Mouse (Mus musculus): ENCODE measurements around the gene Pnp. TPM values are rescaled to one million over a fixed set of nuclear protein-coding genes. Genes with fewer than 3 reads are reported as not detected.
"Not testable (repeated sequence)": the region's sequence is repeated elsewhere in the genome, so short reads cannot be mapped to it uniquely, and the experiment has no call there.

Gene Pnp
- polyA plus RNA-seq, 1 experiment from 2014 or later, result 79.3 TPM

- ATAC-seq (ENCODE audit: low FRiP score, low TSS enrichment); H3K27me3 ChIP-seq (ENCODE audit: insufficient read depth, low read length); H3K4me3 ChIP-seq (ENCODE audit: low read length); H3K9me3 ChIP-seq (ENCODE audit: low read length); H3K36me3 ChIP-seq (ENCODE audit: insufficient read depth, low read length); H3K4me1 ChIP-seq (ENCODE audit: insufficient read depth, low read length); H3K27ac ChIP-seq (ENCODE audit: low read length); H3K4me2 ChIP-seq (replicated peaks; ENCODE audit: low read depth, low read length); H3K9ac ChIP-seq (replicated peaks; ENCODE audit: low read length): not testable (repeated sequence)
- WGBS, result 92% methylated on average over 5 of the region's 5 CpGs
These were observed 42.2 kb downstream of the Pnp start for GRCm38 (mm10) chr14:50973054-50973453.

GRCm38 (mm10) chr14:50973700-50974099 lies 42.8 kb downstream of the Pnp start:
- H3K4me2 ChIP-seq (replicated peaks; ENCODE audit: low read depth, low read length), result no peak overlapping the region
- no peak overlapping the region for H3K27ac ChIP-seq (ENCODE audit: low read length)
- no peak for ATAC-seq (ENCODE audit: low FRiP score, low TSS enrichment)
- no peak overlapping the region for H3K4me3 ChIP-seq (ENCODE audit: low read length)
- H3K27me3 ChIP-seq (ENCODE audit: insufficient read depth, low read length), result no peaks in the 10 kb centered on the region
- H3K36me3 ChIP-seq (ENCODE audit: insufficient read depth, low read length), result no peaks in the 10 kb centered on the region
- WGBS, result 37% methylated on average over 4 of the region's 4 CpGs
- H3K4me1 ChIP-seq (ENCODE audit: insufficient read depth, low read length), result peaks cover 5% of the 10 kb centered on the region; the same call in 1 of the 2 replicates
- no peak overlapping the region for H3K9ac ChIP-seq (replicated peaks; ENCODE audit: low read length)
- no peaks in the 10 kb centered on the region for H3K9me3 ChIP-seq (ENCODE audit: low read length)

- no peak overlapping the region for H3K4me3 ChIP-seq (ENCODE audit: low read length)
- ATAC-seq (ENCODE audit: low FRiP score, low TSS enrichment), result no peak
- 64% methylated on average over 5 of the region's 5 CpGs for WGBS
These were observed 44.1 kb downstream of the Pnp start for GRCm38 (mm10) chr14:50975001-50975400.

GRCm38 (mm10) chr14:50976674-50977073 lies 45.8 kb downstream of the Pnp start:
- ATAC-seq (ENCODE audit: low FRiP score, low TSS enrichment), result no peak
- Histone ChIP-seq H3K9me3 (ENCODE audit: low read length) (no peaks in the 10 kb centered on the region), H3K27me3 (ENCODE audit: insufficient read depth, low read length) (no peaks in the 10 kb centered on the region), H3K36me3 (ENCODE audit: insufficient read depth, low read length) (no peaks in the 10 kb centered on the region), H3K9ac (replicated peaks; ENCODE audit: low read length) (peak overlapping the region; percentile 13), H3K4me2 (replicated peaks; ENCODE audit: low read depth, low read length) (0 out of 2 replicates have a peak overlapping the region, but pooled peaks have one; percentile 14), H3K27ac (ENCODE audit: low read length) (no peak overlapping the region), H3K4me3 (ENCODE audit: low read length) (no peak overlapping the region), H3K4me1 (ENCODE audit: insufficient read depth, low read length) (peaks cover 16% of the 10 kb centered on the region)
- 14% methylated on average over 9 of the region's 9 CpGs for WGBS

More at GRCm38 (mm10) chr14:50975001-50975400, 44.1 kb downstream of the Pnp start:
- Histone ChIP-seq H3K4me1 (ENCODE audit: insufficient read depth, low read length) (peaks cover 8% of the 10 kb centered on the region; the same call in 1 of the 2 replicates), H3K27me3 (ENCODE audit: insufficient read depth, low read length) (no peaks in the 10 kb centered on the region), H3K27ac (ENCODE audit: low read length) (no peak overlapping the region), H3K4me2 (replicated peaks; ENCODE audit: low read depth, low read length) (no peak overlapping the region), H3K9ac (replicated peaks; ENCODE audit: low read length) (no peak overlapping the region), H3K36me3 (ENCODE audit: insufficient read depth, low read length) (no peaks in the 10 kb centered on the region), H3K9me3 (ENCODE audit: low read length) (no peaks in the 10 kb centered on the region)

GRCm38 (mm10) chr14:50978451-50978850 lies 47.6 kb downstream of the Pnp start:
- not testable (repeated sequence) for ATAC-seq (ENCODE audit: low FRiP score, low TSS enrichment)

GRCm38 (mm10) chr14:50979631-50980030 lies 48.7 kb downstream of the Pnp start:
- H3K4me3 ChIP-seq (ENCODE audit: low read length), result no peak overlapping the region
- no peaks in the 10 kb centered on the region for H3K9me3 ChIP-seq (ENCODE audit: low read length)
- no peak overlapping the region for H3K4me2 ChIP-seq (replicated peaks; ENCODE audit: low read depth, low read length)
- peaks cover 18% of the 10 kb centered on the region for H3K4me1 ChIP-seq (ENCODE audit: insufficient read depth, low read length)
- H3K27me3 ChIP-seq (ENCODE audit: insufficient read depth, low read length), result no peaks in the 10 kb centered on the region
- H3K9ac ChIP-seq (replicated peaks; ENCODE audit: low read length), result no peak overlapping the region
- peak overlapping the region; percentile 61; the same call in 1 of the 2 replicates for H3K27ac ChIP-seq (ENCODE audit: low read length)
- H3K36me3 ChIP-seq (ENCODE audit: insufficient read depth, low read length), result no peaks in the 10 kb centered on the region
- ATAC-seq (ENCODE audit: low FRiP score, low TSS enrichment), result no peak

More at GRCm38 (mm10) chr14:50978451-50978850, 47.6 kb downstream of the Pnp start:
- not testable (repeated sequence) for H3K27ac ChIP-seq (ENCODE audit: low read length); H3K9ac ChIP-seq (replicated peaks; ENCODE audit: low read length); H3K9me3 ChIP-seq (ENCODE audit: low read length); H3K27me3 ChIP-seq (ENCODE audit: insufficient read depth, low read length); H3K4me2 ChIP-seq (replicated peaks; ENCODE audit: low read depth, low read length); H3K4me3 ChIP-seq (ENCODE audit: low read length); H3K36me3 ChIP-seq (ENCODE audit: insufficient read depth, low read length)
- 84% methylated on average over 6 of the region's 6 CpGs for WGBS
- peaks cover 18% of the 10 kb centered on the region for H3K4me1 ChIP-seq (ENCODE audit: insufficient read depth, low read length)

GRCm38 (mm10) chr14:50981207-50981606 lies 50.3 kb downstream of the Pnp start:
- H3K4me2 ChIP-seq (replicated peaks; ENCODE audit: low read depth, low read length), result no peak overlapping the region
- H3K9ac ChIP-seq (replicated peaks; ENCODE audit: low read length), result no peak overlapping the region
- peak overlapping the region; percentile 76 for H3K27ac ChIP-seq (ENCODE audit: low read length)
- WGBS, result 13% methylated on average over 2 of the region's 2 CpGs
- no peaks in the 10 kb centered on the region for H3K9me3 ChIP-seq (ENCODE audit: low read length)
- peak; percentile 83 for ATAC-seq (ENCODE audit: low FRiP score, low TSS enrichment)
- H3K27me3 ChIP-seq (ENCODE audit: insufficient read depth, low read length), result no peaks in the 10 kb centered on the region
- H3K36me3 ChIP-seq (ENCODE audit: insufficient read depth, low read length), result no peaks in the 10 kb centered on the region
- H3K4me3 ChIP-seq (ENCODE audit: low read length), result no peak overlapping the region
- H3K4me1 ChIP-seq (ENCODE audit: insufficient read depth, low read length), result peaks cover 18% of the 10 kb centered on the region

GRCm38 (mm10) chr14:50981837-50982236 lies 51.0 kb downstream of the Pnp start:
- H3K4me1 ChIP-seq (ENCODE audit: insufficient read depth, low read length), result peaks cover 15% of the 10 kb centered on the region
- no peak overlapping the region for H3K9ac ChIP-seq (replicated peaks; ENCODE audit: low read length)
- no peak for ATAC-seq (ENCODE audit: low FRiP score, low TSS enrichment)
- WGBS, result 57% methylated on average over 5 of the region's 5 CpGs
- no peaks in the 10 kb centered on the region for H3K36me3 ChIP-seq (ENCODE audit: insufficient read depth, low read length)
- H3K4me2 ChIP-seq (replicated peaks; ENCODE audit: low read depth, low read length), result no peak overlapping the region
- no peaks in the 10 kb centered on the region for H3K9me3 ChIP-seq (ENCODE audit: low read length)
- H3K27me3 ChIP-seq (ENCODE audit: insufficient read depth, low read length), result no peaks in the 10 kb centered on the region
- peak overlapping the region; percentile 55; the same call in 1 of the 2 replicates for H3K27ac ChIP-seq (ENCODE audit: low read length)
- no peak overlapping the region for H3K4me3 ChIP-seq (ENCODE audit: low read length)

GRCm38 (mm10) chr14:50987668-50988067 lies 56.8 kb downstream of the Pnp start:
- WGBS, result 87% methylated on average over 2 of the region's 2 CpGs
- Histone ChIP-seq H3K9ac (replicated peaks; ENCODE audit: low read length) (no peak overlapping the region), H3K4me2 (replicated peaks; ENCODE audit: low read depth, low read length) (no peak overlapping the region), H3K27me3 (ENCODE audit: insufficient read depth, low read length) (no peaks in the 10 kb centered on the region), H3K4me3 (ENCODE audit: low read length) (no peak overlapping the region), H3K4me1 (ENCODE audit: insufficient read depth, low read length) (no peaks in the 10 kb centered on the region; the same call in 1 of the 2 replicates), H3K9me3 (ENCODE audit: low read length) (no peaks in the 10 kb centered on the region), H3K27ac (ENCODE audit: low read length) (no peak overlapping the region), H3K36me3 (ENCODE audit: insufficient read depth, low read length) (no peaks in the 10 kb centered on the region)
- ATAC-seq (ENCODE audit: low FRiP score, low TSS enrichment), result no peak

- H3K4me3 ChIP-seq (ENCODE audit: low read length), result no peak overlapping the region
- H3K9me3 ChIP-seq (ENCODE audit: low read length), result no peaks in the 10 kb centered on the region
- H3K4me1 ChIP-seq (ENCODE audit: insufficient read depth, low read length), result peaks cover 3% of the 10 kb centered on the region; the same call in 1 of the 2 replicates
- ATAC-seq (ENCODE audit: low FRiP score, low TSS enrichment), result peak; percentile 87; the same call in 1 of the 2 replicates
- no peaks in the 10 kb centered on the region for H3K36me3 ChIP-seq (ENCODE audit: insufficient read depth, low read length)
- no peak overlapping the region for H3K9ac ChIP-seq (replicated peaks; ENCODE audit: low read length)
- H3K27ac ChIP-seq (ENCODE audit: low read length), result peak overlapping the region; percentile 36; the same call in 1 of the 2 replicates
- no peak overlapping the region for H3K4me2 ChIP-seq (replicated peaks; ENCODE audit: low read depth, low read length)
- H3K27me3 ChIP-seq (ENCODE audit: insufficient read depth, low read length), result no peaks in the 10 kb centered on the region
- WGBS, result 77% methylated on average over 3 of the region's 3 CpGs
These were observed 60.2 kb downstream of the Pnp start for GRCm38 (mm10) chr14:50991037-50991436.

All from kidney, embryonic 16.5 days (tissue).